8 mouse cellular contexts compared by ENCODE assay signal in genomic region chr19:3850847-3851469, GRCm38 (mm10). TPM values are rescaled to one million over a fixed set of nuclear protein-coding genes. Genes with fewer than 3 reads are reported as not detected.
DNase-seq lines count a peak whose midpoint lies in the region; ATAC-seq lines count a peak whose summit lies in the region.

No protein-coding gene starts in this region.

- peak overlapping the region; percentile 79 for H3K4me3 ChIP-seq in heart, embryonic 12.5 days

- peak overlapping the region; percentile 83 for H3K4me2 ChIP-seq in heart, embryonic 12.5 days

- DNase-seq in heart, adult 8-10 months (ENCODE audit: low spot score): no peak
- DNase-seq in ES-CJ7 (ENCODE audit: low read depth, low spot score): peak; percentile 82
- DNase-seq in cerebellum, adult 18-20 months: peak; percentile 46 to 67
- DNase-seq in gastrocnemius, postnatal 25 days: peak; percentile 27
- peak; percentile 90 to 94 for DNase-seq in kidney, postnatal 25 days
- DNase-seq in testis, postnatal 14 days (ENCODE audit: low spot score): peak; percentile 68

- H3K4me1 ChIP-seq in heart, embryonic 12.5 days (replicated peaks): peaks cover 42% of the 10 kb centered on the region

- no peaks in the 10 kb centered on the region for H3K36me3 ChIP-seq in heart, embryonic 12.5 days

- H3K9ac ChIP-seq in heart, embryonic 12.5 days: peak overlapping the region; percentile 45

- ATAC-seq in heart, embryonic 12.5 days (ENCODE audit: insufficient number of reproducible peaks, low FRiP score): no peak
- 0 out of 2 replicates have a peak, but pooled peaks have one; percentile 2 for ATAC-seq in megakaryocyte, adult 5-6 weeks (ENCODE audit: poor library complexity, severe bottlenecking)

- no peaks in the 10 kb centered on the region for H3K27me3 ChIP-seq in heart, embryonic 12.5 days (replicated peaks)

- H3K27ac ChIP-seq in heart, embryonic 12.5 days (ENCODE audit: poor library complexity, severe bottlenecking): peak overlapping the region; percentile 36; the same call in 1 of the 2 replicates

- no peaks in the 10 kb centered on the region for H3K9me3 ChIP-seq in heart, embryonic 12.5 days (replicated peaks)

- 5% methylated on average over 19 of the region's 19 CpGs for WGBS in heart, embryonic 12.5 days

RNA-seq across cellular contexts. Expression of gene Chka, which starts 0.6 kb away (rescaled TPM):
- 30.1 and 36.1 TPM in 2 replicates for polyA plus RNA-seq in heart, embryonic 12.5 days (2016; fragmentation: Nextera tagmentation; extraction: Ambion mirVana)
- 10 to 100 TPM in 1 of 4 experiments, 1 to 10 TPM in 3; 8.3 to 10.4 (median 8.7) TPM for total RNA-seq in heart, adult 8-10 months (2022)
- total RNA-seq in gastrocnemius, postnatal 25 days (2021): 1 to 10 TPM; 1.8 to 2.3 TPM
- 15.9 and 18.9 TPM in 2 replicates for total RNA-seq in megakaryocyte, adult 5-6 weeks (2015)
- total RNA-seq in megakaryocyte, adult 5-6 weeks (2017): 19.2 and 22.0 TPM in 2 replicates

RNA-seq across cellular contexts. Expression of gene Tcirg1, which starts 56.0 kb away (rescaled TPM):
- polyA plus RNA-seq in heart, embryonic 12.5 days (2016; fragmentation: Nextera tagmentation; extraction: Ambion mirVana): 22.3 and 26.1 TPM in 2 replicates
- 10 to 100 TPM in 2 of 4 experiments, 1 to 10 TPM in 2; 8.5 to 13.9 (median 9.3) TPM for total RNA-seq in heart, adult 8-10 months (2022)
- total RNA-seq in gastrocnemius, postnatal 25 days (2021): 1 to 10 TPM; 5.2 to 7.0 TPM
- total RNA-seq in megakaryocyte, adult 5-6 weeks (2015): 197 and 207 TPM in 2 replicates
- total RNA-seq in megakaryocyte, adult 5-6 weeks (2017): 315 and 316 TPM in 2 replicates

Comparison
In these comparisons a context has a peak if more than half of its experiments do, and no peak if none do; other contexts are left out.
1. RNA of gene Tcirg1, which starts 56.0 kb away (total RNA-seq): 197 to 316 TPM in megakaryocyte, adult 5-6 weeks; 8.5 to 13.9 TPM in heart, adult 8-10 months and 5.2 to 7.0 TPM in gastrocnemius, postnatal 25 days; every median in the first group is over 10 times any median in the second.